Comparison of ENCODE assay signal across 9 mouse cellular contexts in the genomic region with DNA sequence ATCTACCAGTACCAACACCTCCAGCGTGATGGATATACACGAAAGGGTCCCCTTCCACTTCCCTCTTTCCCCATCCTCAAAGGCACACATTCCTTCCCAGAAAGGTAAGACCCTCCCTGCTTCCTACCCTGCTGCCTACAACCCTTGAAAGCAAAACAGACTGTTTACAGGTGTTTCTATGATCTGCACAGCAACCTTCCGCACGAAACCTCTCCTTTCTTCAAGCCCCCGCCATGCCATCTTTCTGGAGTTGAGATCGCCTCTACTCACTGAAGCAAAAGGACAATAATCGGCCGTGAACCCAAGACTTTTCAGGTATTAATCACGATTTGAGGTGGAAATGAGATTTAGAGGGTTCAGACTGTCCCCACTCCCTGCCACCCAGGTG. TPM values are rescaled to one million over a fixed set of nuclear protein-coding genes. Genes with fewer than 3 reads are reported as not detected.
A peak's percentile ranks its signal among the peaks of the same experiment; 100 is the strongest.
DNase-seq lines count a peak whose midpoint lies in the region; ATAC-seq and TF ChIP-seq lines count a peak whose summit lies in the region.
"Had no signal": no experiment of that assay in that cellular context is flagged by ENCODE, and none has a peak within 500 bp of the region (broad histone marks: within the 10 kb centered on the region; RNA-seq: fewer than 3 reads in every experiment).

No protein-coding gene starts in this region.

- intact Hi-C loops in heart, adult 2 months (cut with DNase I) = loop anchor here (2.0 to 5.0 kb wide), 2 partner anchors 34 to 129 kb away; a partner anchor contains a TSS
- intact Hi-C loops in gastrocnemius, postnatal 36 days (cut with DNase I) = no loop called here

- H3K36me3 ChIP-seq in heart, embryonic 15.5 days = no peaks in the 10 kb centered on the region
- no peaks in the 10 kb centered on the region for H3K36me3 ChIP-seq in heart, adult 2 months (ENCODE audit: control insufficient read depth, insufficient read depth, low read length)
- no peaks in the 10 kb centered on the region; a peak in 2 of 4 replicates for H3K36me3 ChIP-seq in MEL (ENCODE audit: control insufficient read depth in 1 of 2, insufficient read depth in 2 of 2, low read length in 2 of 2)
- no peaks in the 10 kb centered on the region for H3K36me3 ChIP-seq in hindbrain, embryonic 11.5 days (ENCODE audit: control insufficient read depth, insufficient read depth, low read length)
- H3K36me3 ChIP-seq in midbrain, embryonic 12.5 days = peaks cover 19% of the 10 kb centered on the region

- TF ChIP-seq CTCF in heart, adult 2 months (IDR thresholded peaks at IDR 0.05) = no peak
- no peak for TF ChIP-seq CTCF in MEL (IDR thresholded peaks at IDR 0.05 in 2 of 3, conservative IDR thresholded peaks at IDR 0.05 in 1 of 3; ENCODE audit: control insufficient read depth in 1 of 3, insufficient read depth in 1 of 3, low read depth in 2 of 3, low read length in 3 of 3, poor library complexity in 1 of 3, severe bottlenecking in 1 of 3)

- no peaks in the 10 kb centered on the region for H3K9me3 ChIP-seq in heart, embryonic 15.5 days (replicated peaks)
- H3K9me3 ChIP-seq in MEL (replicated peaks; ENCODE audit: insufficient read depth, low read length) = no peaks in the 10 kb centered on the region
- no peaks in the 10 kb centered on the region for H3K9me3 ChIP-seq in hindbrain, embryonic 11.5 days (ENCODE audit: control insufficient read depth, low read length)
- H3K9me3 ChIP-seq in midbrain, embryonic 12.5 days = 0 out of 2 replicates have a peak, but pooled peaks cover 4% of the 10 kb centered on the region

- H3K27ac ChIP-seq in heart, embryonic 15.5 days = no peak overlapping the region
- H3K27ac ChIP-seq in heart, adult 2 months = no peak overlapping the region
- H3K27ac ChIP-seq in MEL (ENCODE audit: control insufficient read depth, low read depth, low read length) = no peak overlapping the region; the same call in 1 of the 2 replicates
- H3K27ac ChIP-seq in hindbrain, embryonic 11.5 days (ENCODE audit: low read depth, low read length) = no peak overlapping the region
- H3K27ac ChIP-seq in midbrain, embryonic 12.5 days (replicated peaks) = no peak overlapping the region

- TF ChIP-seq RAD21 in MEL (IDR thresholded peaks at IDR 0.05; ENCODE audit: low read depth, low read length) = no peak

- H3K4me3 ChIP-seq in heart, embryonic 15.5 days = peak overlapping the region; percentile 67
- H3K4me3 ChIP-seq in heart, adult 2 months = no peak overlapping the region; the same call in 1 of the 2 replicates
- peak overlapping the region; percentile 64 to 91 for H3K4me3 ChIP-seq in MEL (ENCODE audit: control insufficient read depth in 1 of 2, insufficient read depth in 1 of 2, low read depth in 2 of 2, low read length in 2 of 2)
- H3K4me3 ChIP-seq in hindbrain, embryonic 11.5 days (ENCODE audit: low read depth, low read length) = peak overlapping the region; percentile 53
- H3K4me3 ChIP-seq in midbrain, embryonic 12.5 days = peak overlapping the region; percentile 58

- peak overlapping the region; percentile 86 for H3K4me2 ChIP-seq in heart, embryonic 15.5 days
- peak overlapping the region; percentile 69 for H3K4me2 ChIP-seq in hindbrain, embryonic 11.5 days (replicated peaks; ENCODE audit: low read depth, low read length)
- peak overlapping the region; percentile 81 for H3K4me2 ChIP-seq in midbrain, embryonic 12.5 days (replicated peaks)

- 53% methylated on average over 9 of the region's 9 CpGs for WGBS in heart, embryonic 15.5 days
- WGBS in heart, adult 2 months = 65% methylated on average over 9 of the region's 9 CpGs
- 64% methylated on average over 9 of the region's 9 CpGs for WGBS in hindbrain, embryonic 11.5 days
- 56% methylated on average over 9 of the region's 9 CpGs for WGBS in midbrain, embryonic 12.5 days

- TF ChIP-seq POLR2A in heart, adult 2 months (IDR thresholded peaks at IDR 0.05; ENCODE audit: insufficient read depth, low read depth, low read length) = no peak
- no peak for TF ChIP-seq POLR2A in MEL (IDR thresholded peaks at IDR 0.05; ENCODE audit: control insufficient read depth in 1 of 2, insufficient read depth in 1 of 2, low read depth in 1 of 2, low read length in 2 of 2, poor library complexity in 1 of 2)

- H3K27me3 ChIP-seq in heart, embryonic 15.5 days = no peaks in the 10 kb centered on the region
- no peaks in the 10 kb centered on the region for H3K27me3 ChIP-seq in heart, adult 2 months (ENCODE audit: control insufficient read depth, insufficient read depth, low read length)
- H3K27me3 ChIP-seq in MEL (ENCODE audit: control insufficient read depth in 1 of 2, insufficient read depth in 2 of 2, low read length in 2 of 2) = no peaks in the 10 kb centered on the region
- no peaks in the 10 kb centered on the region for H3K27me3 ChIP-seq in hindbrain, embryonic 11.5 days (ENCODE audit: control insufficient read depth, insufficient read depth, low read length)
- no peaks in the 10 kb centered on the region for H3K27me3 ChIP-seq in midbrain, embryonic 12.5 days
- H3K27me3 ChIP-seq: Patski had no signal

- TF ChIP-seq EP300 in heart, adult 2 months (IDR thresholded peaks at IDR 0.05; ENCODE audit: insufficient read depth, low read depth, low read length) = no peak
- no peak for TF ChIP-seq EP300 in MEL (IDR thresholded peaks at IDR 0.05; ENCODE audit: low read depth in 1 of 2, low read length in 2 of 2)

- no peaks in the 10 kb centered on the region for H3K79me2 ChIP-seq in heart, adult 2 months (replicated peaks; ENCODE audit: control insufficient read depth, insufficient read depth, low read length)
- H3K79me2 ChIP-seq in MEL (ENCODE audit: control insufficient read depth, insufficient read depth, low read length, poor library complexity) = no peaks in the 10 kb centered on the region; the same call in 1 of the 2 replicates

- no peak for DNase-seq in heart, adult 2 months
- DNase-seq in MEL (ENCODE audit: low read depth, low spot score) = peak; percentile 38
- peak; percentile 16 for DNase-seq in hindbrain, embryonic 11.5 days (ENCODE audit: low spot score)
- DNase-seq in gastrocnemius, postnatal 36 days = no peak
- no peak for DNase-seq in thymus, postnatal 10 days (ENCODE audit: low spot score in 2 of 2)
- no peak for DNase-seq in left cerebral cortex, adult 11 months (ENCODE audit: low spot score)

- ATAC-seq in heart, embryonic 15.5 days (replicated peaks; ENCODE audit: insufficient number of reproducible peaks, insufficient read depth, low FRiP score, low read depth) = 0 out of 2 replicates have a peak, but pooled peaks have one; percentile 4
- ATAC-seq in hindbrain, embryonic 11.5 days (ENCODE audit: low FRiP score) = peak; percentile 11; the same call in 1 of the 2 replicates
- no peak for ATAC-seq in midbrain, embryonic 12.5 days (ENCODE audit: low FRiP score, low read depth)

- peak overlapping the region; percentile 59; the same call in 1 of the 2 replicates for H3K9ac ChIP-seq in heart, embryonic 15.5 days
- H3K9ac ChIP-seq in heart, adult 2 months (ENCODE audit: low read depth, low read length) = no peak overlapping the region
- peak overlapping the region; percentile 71 for H3K9ac ChIP-seq in MEL (ENCODE audit: control insufficient read depth, low read depth, low read length, poor library complexity, severe bottlenecking)
- peak overlapping the region; percentile 70 for H3K9ac ChIP-seq in hindbrain, embryonic 11.5 days (ENCODE audit: low read depth, low read length)
- H3K9ac ChIP-seq in midbrain, embryonic 12.5 days (replicated peaks) = peak overlapping the region; percentile 70

- peaks cover 6% of the 10 kb centered on the region for H3K4me1 ChIP-seq in heart, embryonic 15.5 days (replicated peaks)
- H3K4me1 ChIP-seq in heart, adult 2 months (ENCODE audit: control insufficient read depth, insufficient read depth, low read length) = peaks cover 1% of the 10 kb centered on the region; the same call in 1 of the 2 replicates
- H3K4me1 ChIP-seq in MEL (ENCODE audit: control insufficient read depth in 1 of 2, insufficient read depth in 2 of 2, low read length in 2 of 2) = peaks cover 0 to 2% of the 10 kb centered on the region in 2 experiments; a peak in 3 of 4 replicates
- H3K4me1 ChIP-seq in hindbrain, embryonic 11.5 days (replicated peaks; ENCODE audit: control insufficient read depth, insufficient read depth, low read length) = no peaks in the 10 kb centered on the region
- peaks cover 10% of the 10 kb centered on the region for H3K4me1 ChIP-seq in midbrain, embryonic 12.5 days

RNA-seq across cellular contexts. Expression of a gene that starts 0.6 kb away (rescaled TPM):
- 1.7 and 2.1 TPM in 2 replicates for polyA plus RNA-seq in heart, embryonic 15.5 days (2015; fragmentation: Nextera tagmentation; extraction: Ambion mirVana)
- under 1 TPM; 0.44 to 0.77 TPM for total RNA-seq in heart, adult 2 months (2021)
- 0.12 and 0.29 TPM in 2 replicates for polyA plus RNA-seq in heart, adult 2 months (2012; rRNA removed)
- total RNA-seq in MEL (2012; rRNA removed) = 8.8 and 13.7 TPM in 2 replicates
- 1 to 10 TPM in 1 of 2 experiments, not detected in 1; 8.4 TPM for polyA plus RNA-seq in MEL (2012; ENCODE audit: insufficient read depth in 1 of 2, insufficient read length in 2 of 2, low read depth in 1 of 2, low replicate concordance in 2 of 2, missing spikeins in 1 of 2)
- polyA plus RNA-seq in hindbrain, embryonic 11.5 days (2014; fragmentation: Nextera tagmentation; extraction: Ambion mirVana) = 10.7 and 12.4 TPM in 2 replicates
- 11.8 and 12.4 TPM in 2 replicates for polyA plus RNA-seq in midbrain, embryonic 12.5 days (2016; fragmentation: Nextera tagmentation; extraction: Ambion mirVana)
- 1 to 10 TPM; 1.2 to 1.9 TPM for total RNA-seq in gastrocnemius, postnatal 36 days (2021)

RNA-seq across cellular contexts. Expression of a gene that starts 7.0 kb away (rescaled TPM):
- 3.4 and 4.4 TPM in 2 replicates for polyA plus RNA-seq in heart, embryonic 15.5 days (2015; fragmentation: Nextera tagmentation; extraction: Ambion mirVana)
- 1 to 10 TPM; 3.8 to 4.5 TPM for total RNA-seq in heart, adult 2 months (2021)
- polyA plus RNA-seq in heart, adult 2 months (2012; rRNA removed) = 1.1 and 1.4 TPM in 2 replicates
- 4.2 and 8.1 TPM in 2 replicates for total RNA-seq in MEL (2012; rRNA removed)
- polyA plus RNA-seq in MEL (2012; ENCODE audit: insufficient read depth in 1 of 2, insufficient read length in 2 of 2, low read depth in 1 of 2, low replicate concordance in 2 of 2, missing spikeins in 1 of 2) = 1 to 10 TPM in 1 of 2 experiments, not detected in 1; 3.2 TPM
- polyA plus RNA-seq in hindbrain, embryonic 11.5 days (2014; fragmentation: Nextera tagmentation; extraction: Ambion mirVana) = 11.7 and 13.5 TPM in 2 replicates
- 14.2 and 14.4 TPM in 2 replicates for polyA plus RNA-seq in midbrain, embryonic 12.5 days (2016; fragmentation: Nextera tagmentation; extraction: Ambion mirVana)
- 1 to 10 TPM; 2.5 to 2.6 TPM for total RNA-seq in gastrocnemius, postnatal 36 days (2021)

RNA-seq across cellular contexts. Expression of a gene that starts 36.9 kb away (rescaled TPM):
- 10.8 and 10.9 TPM in 2 replicates for polyA plus RNA-seq in heart, embryonic 15.5 days (2015; fragmentation: Nextera tagmentation; extraction: Ambion mirVana)
- 10 to 100 TPM; 10.1 to 10.8 TPM for total RNA-seq in heart, adult 2 months (2021)
- polyA plus RNA-seq in heart, adult 2 months (2012; rRNA removed) = 3.1 and 5.7 TPM in 2 replicates
- total RNA-seq in MEL (2012; rRNA removed) = 4.9 TPM in 2 replicates
- polyA plus RNA-seq in MEL (2012; ENCODE audit: insufficient read depth in 1 of 2, insufficient read length in 2 of 2, low read depth in 1 of 2, low replicate concordance in 2 of 2, missing spikeins in 1 of 2) = 1 to 10 TPM in 1 of 2 experiments, not detected in 1; 3.8 TPM
- polyA plus RNA-seq in hindbrain, embryonic 11.5 days (2014; fragmentation: Nextera tagmentation; extraction: Ambion mirVana) = 19.7 and 24.7 TPM in 2 replicates
- 24.0 and 26.3 TPM in 2 replicates for polyA plus RNA-seq in midbrain, embryonic 12.5 days (2016; fragmentation: Nextera tagmentation; extraction: Ambion mirVana)
- 1 to 10 TPM; 6.3 to 9.7 TPM for total RNA-seq in gastrocnemius, postnatal 36 days (2021)

RNA-seq across cellular contexts. Expression of a gene that starts 53.5 kb away (rescaled TPM):
- 7.2 and 7.8 TPM in 2 replicates for polyA plus RNA-seq in heart, embryonic 15.5 days (2015; fragmentation: Nextera tagmentation; extraction: Ambion mirVana)
- 1 to 10 TPM; 7.3 to 8.4 TPM for total RNA-seq in heart, adult 2 months (2021)
- polyA plus RNA-seq in heart, adult 2 months (2012; rRNA removed) = 3.6 and 6.4 TPM in 2 replicates
- 4.3 and 4.9 TPM in 2 replicates for total RNA-seq in MEL (2012; rRNA removed)
- polyA plus RNA-seq in MEL (2012; ENCODE audit: insufficient read depth in 1 of 2, insufficient read length in 2 of 2, low read depth in 1 of 2, low replicate concordance in 2 of 2, missing spikeins in 1 of 2) = 1 to 10 TPM in 1 of 2 experiments, not detected in 1; 5.0 TPM
- polyA plus RNA-seq in hindbrain, embryonic 11.5 days (2014; fragmentation: Nextera tagmentation; extraction: Ambion mirVana) = 12.8 and 14.4 TPM in 2 replicates
- polyA plus RNA-seq in midbrain, embryonic 12.5 days (2016; fragmentation: Nextera tagmentation; extraction: Ambion mirVana) = 14.3 and 15.1 TPM in 2 replicates
- 1 to 10 TPM; 6.1 to 7.9 TPM for total RNA-seq in gastrocnemius, postnatal 36 days (2021)

RNA-seq across cellular contexts. Expression of a gene that starts 55.2 kb away (rescaled TPM):
- polyA plus RNA-seq in heart, embryonic 15.5 days (2015; fragmentation: Nextera tagmentation; extraction: Ambion mirVana) = 3.1 TPM in 2 replicates
- 1 to 10 TPM; 5.5 to 6.3 TPM for total RNA-seq in heart, adult 2 months (2021)
- 2.4 and 5.0 TPM in 2 replicates for polyA plus RNA-seq in heart, adult 2 months (2012; rRNA removed)
- total RNA-seq in MEL (2012; rRNA removed) = 0.78 and 0.89 TPM in 2 replicates
- 1 to 10 TPM in 1 of 2 experiments, not detected in 1; 1.4 TPM for polyA plus RNA-seq in MEL (2012; ENCODE audit: insufficient read depth in 1 of 2, insufficient read length in 2 of 2, low read depth in 1 of 2, low replicate concordance in 2 of 2, missing spikeins in 1 of 2)
- 8.2 and 8.8 TPM in 2 replicates for polyA plus RNA-seq in hindbrain, embryonic 11.5 days (2014; fragmentation: Nextera tagmentation; extraction: Ambion mirVana)
- polyA plus RNA-seq in midbrain, embryonic 12.5 days (2016; fragmentation: Nextera tagmentation; extraction: Ambion mirVana) = 7.6 and 8.9 TPM in 2 replicates
- total RNA-seq in gastrocnemius, postnatal 36 days (2021) = 1 to 10 TPM; 4.0 to 6.3 TPM

Comparison
In these comparisons a context has a peak if more than half of its experiments do, and no peak if none do; other contexts are left out.
1. DNase-seq: peak in MEL (single experiment) and hindbrain, embryonic 11.5 days (single experiment); none in heart, adult 2 months (0 of 2), gastrocnemius, postnatal 36 days (0 of 2), thymus, postnatal 10 days (0 of 2) and left cerebral cortex, adult 11 months (single experiment).
2. Peak in every context shown above with its lines, with median percentiles within 50 percentile points of each other: H3K4me2 ChIP-seq.